Mouse (Mus musculus): ENCODE measurements around the gene Dbf4.

Dbf4 gene

GRCm38 (mm10) chr5:8422157-8422931 is at the start of gene Dbf4, which contains the start of gene Slc25a40:
Dbf4 (minus strand) TSS chr5:8422716.
Slc25a40 (plus strand) TSS chr5:8422850.
- H3K27me3 ChIP-seq (ENCODE audit: insufficient read depth, low read length), result no peaks in the 10 kb centered on the region
- peaks cover 7% of the 10 kb centered on the region; the same call in 1 of the 2 replicates for H3K9me3 ChIP-seq (ENCODE audit: low read length)
- H3K4me3 ChIP-seq (replicated peaks; ENCODE audit: low read length), result peak within 1 kb of the TSS; percentile 98
- H3K4me1 ChIP-seq (replicated peaks; ENCODE audit: low read depth, low read length), result peaks cover 61% of the 10 kb centered on the region
- TF ChIP-seq NANOG (IDR thresholded peaks at IDR 0.05; ENCODE audit: borderline replicate concordance, low read length), result no peak
- TF ChIP-seq POU5F1 (IDR thresholded peaks at IDR 0.05; ENCODE audit: borderline replicate concordance, low read length), result no peak
- TF ChIP-seq CTCF (conservative IDR thresholded peaks at IDR 0.05; ENCODE audit: low read length), result no peak
- peaks cover 52% of the 10 kb centered on the region for H3K36me3 ChIP-seq (ENCODE audit: insufficient read depth, low read length)

GRCm38 (mm10) chr5:8456561-8456960 is 34.0 kb upstream of the Dbf4 start:
- peaks cover 61% of the 10 kb centered on the region for H3K36me3 ChIP-seq (ENCODE audit: insufficient read depth, low read length)
- H3K9me3 ChIP-seq (ENCODE audit: low read length), result peaks cover 26% of the 10 kb centered on the region
- no peaks in the 10 kb centered on the region for H3K4me1 ChIP-seq (replicated peaks; ENCODE audit: low read depth, low read length)
- no peaks in the 10 kb centered on the region for H3K27me3 ChIP-seq (ENCODE audit: insufficient read depth, low read length)
- no peak overlapping the region for H3K4me3 ChIP-seq (replicated peaks; ENCODE audit: low read length)
- TF ChIP-seq POU5F1 (IDR thresholded peaks at IDR 0.05; ENCODE audit: borderline replicate concordance, low read length) (no peak), CTCF (conservative IDR thresholded peaks at IDR 0.05; ENCODE audit: low read length) (no peak), NANOG (IDR thresholded peaks at IDR 0.05; ENCODE audit: borderline replicate concordance, low read length) (no peak)

GRCm38 (mm10) chr5:8455565-8455964 is 33.0 kb upstream of the Dbf4 start:
- Histone ChIP-seq H3K27me3 (ENCODE audit: insufficient read depth, low read length) (no peaks in the 10 kb centered on the region), H3K4me3 (replicated peaks; ENCODE audit: low read length) (no peak overlapping the region), H3K9me3 (ENCODE audit: low read length) (peaks cover 20% of the 10 kb centered on the region), H3K36me3 (ENCODE audit: insufficient read depth, low read length) (peaks cover 62% of the 10 kb centered on the region), H3K4me1 (replicated peaks; ENCODE audit: low read depth, low read length) (no peaks in the 10 kb centered on the region)
- no peak for TF ChIP-seq POU5F1 (IDR thresholded peaks at IDR 0.05; ENCODE audit: borderline replicate concordance, low read length)
- TF ChIP-seq NANOG (IDR thresholded peaks at IDR 0.05; ENCODE audit: borderline replicate concordance, low read length), result no peak
- no peak for TF ChIP-seq CTCF (conservative IDR thresholded peaks at IDR 0.05; ENCODE audit: low read length)

- Histone ChIP-seq H3K4me1 (replicated peaks; ENCODE audit: low read depth, low read length) (no peaks in the 10 kb centered on the region; the same call in 1 of the 2 replicates), H3K27me3 (ENCODE audit: insufficient read depth, low read length) (no peaks in the 10 kb centered on the region), H3K4me3 (replicated peaks; ENCODE audit: low read length) (no peak overlapping the region), H3K9me3 (ENCODE audit: low read length) (no peaks in the 10 kb centered on the region), H3K36me3 (ENCODE audit: insufficient read depth, low read length) (peaks cover 51% of the 10 kb centered on the region)
- no peak for TF ChIP-seq NANOG (IDR thresholded peaks at IDR 0.05; ENCODE audit: borderline replicate concordance, low read length)
Observed at GRCm38 (mm10) chr5:8439095-8439494, 16.6 kb upstream of the Dbf4 start.

GRCm38 (mm10) chr5:8437481-8438156 is 15.1 kb upstream of the Dbf4 start:
- TF ChIP-seq CTCF (conservative IDR thresholded peaks at IDR 0.05; ENCODE audit: low read length), result no peak
- TF ChIP-seq NANOG (IDR thresholded peaks at IDR 0.05; ENCODE audit: borderline replicate concordance, low read length), result no peak
- TF ChIP-seq POU5F1 (IDR thresholded peaks at IDR 0.05; ENCODE audit: borderline replicate concordance, low read length), result no peak
- Histone ChIP-seq H3K9me3 (ENCODE audit: low read length) (no peaks in the 10 kb centered on the region), H3K36me3 (ENCODE audit: insufficient read depth, low read length) (peaks cover 46% of the 10 kb centered on the region), H3K27me3 (ENCODE audit: insufficient read depth, low read length) (no peaks in the 10 kb centered on the region), H3K4me1 (replicated peaks; ENCODE audit: low read depth, low read length) (no peaks in the 10 kb centered on the region; the same call in 1 of the 2 replicates), H3K4me3 (replicated peaks; ENCODE audit: low read length) (no peak overlapping the region)

GRCm38 (mm10) chr5:8425899-8426298 is 3.4 kb upstream of the Dbf4 start:
- TF ChIP-seq CTCF (conservative IDR thresholded peaks at IDR 0.05; ENCODE audit: low read length), result no peak
- TF ChIP-seq NANOG (IDR thresholded peaks at IDR 0.05; ENCODE audit: borderline replicate concordance, low read length), result no peak
- TF ChIP-seq POU5F1 (IDR thresholded peaks at IDR 0.05; ENCODE audit: borderline replicate concordance, low read length), result no peak

GRCm38 (mm10) chr5:8424116-8424515 is 1.6 kb upstream of the Dbf4 start:
- peak overlapping the region; percentile 98 for H3K4me3 ChIP-seq (replicated peaks; ENCODE audit: low read length)
- H3K36me3 ChIP-seq (ENCODE audit: insufficient read depth, low read length), result peaks cover 41% of the 10 kb centered on the region
- peaks cover 7% of the 10 kb centered on the region; the same call in 1 of the 2 replicates for H3K9me3 ChIP-seq (ENCODE audit: low read length)
- peak; percentile 98 for TF ChIP-seq NANOG (IDR thresholded peaks at IDR 0.05; ENCODE audit: borderline replicate concordance, low read length)
- peak; percentile 62; the same call in 1 of the 2 replicates for TF ChIP-seq POU5F1 (IDR thresholded peaks at IDR 0.05; ENCODE audit: borderline replicate concordance, low read length)
- no peak for TF ChIP-seq CTCF (conservative IDR thresholded peaks at IDR 0.05; ENCODE audit: low read length)
- H3K4me1 ChIP-seq (replicated peaks; ENCODE audit: low read depth, low read length), result peaks cover 48% of the 10 kb centered on the region
- no peaks in the 10 kb centered on the region for H3K27me3 ChIP-seq (ENCODE audit: insufficient read depth, low read length)

More at GRCm38 (mm10) chr5:8425899-8426298, 3.4 kb upstream of the Dbf4 start:
- Histone ChIP-seq H3K9me3 (ENCODE audit: low read length) (peaks cover 7% of the 10 kb centered on the region; the same call in 1 of the 2 replicates), H3K36me3 (ENCODE audit: insufficient read depth, low read length) (peaks cover 41% of the 10 kb centered on the region), H3K4me1 (replicated peaks; ENCODE audit: low read depth, low read length) (peaks cover 38% of the 10 kb centered on the region), H3K27me3 (ENCODE audit: insufficient read depth, low read length) (no peaks in the 10 kb centered on the region), H3K4me3 (replicated peaks; ENCODE audit: low read length) (no peak overlapping the region)

All from E14TG2a.4 (cell line).